Mouse (Mus musculus): ENCODE results near the gene Sphkap.

The Sphkap gene

DNA sequence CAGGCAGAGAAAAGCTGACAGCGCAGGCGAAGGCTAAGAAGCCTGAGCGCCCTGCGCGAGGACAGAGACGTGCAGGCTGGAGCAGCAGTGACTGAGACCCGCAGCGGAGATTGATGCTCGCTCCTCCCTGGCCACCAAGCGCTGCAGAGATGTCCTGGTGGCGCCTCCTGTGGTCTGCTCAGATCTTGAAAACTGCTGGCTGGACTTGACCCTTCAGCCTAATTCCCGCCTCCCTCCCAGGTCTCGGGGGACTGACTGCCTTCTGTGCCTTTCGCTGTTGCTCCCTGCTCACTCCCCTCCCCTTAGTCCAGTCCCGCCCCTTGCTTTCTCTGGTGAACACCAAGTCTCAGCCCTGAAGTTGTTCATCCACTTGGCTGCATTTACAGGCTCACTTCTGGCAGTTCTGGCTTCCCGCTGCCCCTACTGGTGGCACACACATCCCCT is at the start of gene Sphkap:
Gene Sphkap (minus strand): TSS at position 180 of the 444 bp plus-strand sequence.
- no peak for DNase-seq (ENCODE audit: low spot score in 2 of 2)

- DNase-seq (ENCODE audit: low spot score in 2 of 2): no peak
Observed at GRCm38 (mm10) chr1:83451291-83451690, 43.3 kb upstream of the Sphkap start.

DNA sequence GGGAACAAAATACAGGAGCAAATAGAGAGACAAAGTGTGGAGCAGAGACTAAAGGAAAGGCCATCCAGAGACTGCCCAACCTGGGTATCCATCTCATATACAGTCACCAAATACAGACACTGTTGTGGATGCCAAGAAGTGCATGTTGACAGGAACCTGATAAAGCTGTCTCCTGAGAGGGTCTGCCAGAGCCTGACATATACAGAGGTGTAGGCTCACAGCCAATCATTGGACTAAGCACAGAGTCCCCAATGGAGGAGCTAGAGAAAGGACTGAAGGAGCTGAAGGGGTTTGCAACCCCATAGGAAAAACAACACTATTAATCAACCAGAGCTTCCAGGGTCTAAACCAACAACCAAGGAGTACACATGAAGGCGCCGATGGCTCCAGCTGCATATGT is 32.4 kb upstream of the Sphkap start:
- DNase-seq (ENCODE audit: low spot score in 2 of 2): no peak

DNA sequence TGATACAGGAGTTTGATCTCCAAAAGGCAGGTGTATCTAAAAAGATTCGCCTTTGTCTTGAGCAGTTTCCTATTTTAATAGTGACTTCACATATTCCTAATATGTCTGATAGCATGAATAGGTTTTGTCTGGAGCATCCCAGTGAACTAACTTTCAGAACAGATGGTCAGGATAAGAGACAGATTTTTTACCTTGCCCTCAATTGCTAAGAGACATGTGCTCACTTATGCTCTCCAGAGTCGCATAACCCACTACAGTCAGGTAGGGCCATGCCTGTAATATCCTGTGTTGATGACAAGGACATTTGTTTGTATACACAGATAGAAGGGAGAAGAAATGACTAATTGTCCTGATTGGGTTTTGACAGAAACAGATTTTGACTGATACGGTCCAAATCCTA is 25.9 kb upstream of the Sphkap start:
- DNase-seq (ENCODE audit: low spot score in 2 of 2): no peak

- DNase-seq (ENCODE audit: low spot score in 2 of 2): no peak
Observed at GRCm38 (mm10) chr1:83429866-83430265, 21.9 kb upstream of the Sphkap start.

GRCm38 (mm10) chr1:83407616-83408015 is 384 bp downstream of the Sphkap start:
- no peak for DNase-seq (ENCODE audit: low spot score in 2 of 2)

GRCm38 (mm10) chr1:83406882-83407549 is 984 bp downstream of the Sphkap start:
- DNase-seq (ENCODE audit: low spot score in 2 of 2): no peak

DNA sequence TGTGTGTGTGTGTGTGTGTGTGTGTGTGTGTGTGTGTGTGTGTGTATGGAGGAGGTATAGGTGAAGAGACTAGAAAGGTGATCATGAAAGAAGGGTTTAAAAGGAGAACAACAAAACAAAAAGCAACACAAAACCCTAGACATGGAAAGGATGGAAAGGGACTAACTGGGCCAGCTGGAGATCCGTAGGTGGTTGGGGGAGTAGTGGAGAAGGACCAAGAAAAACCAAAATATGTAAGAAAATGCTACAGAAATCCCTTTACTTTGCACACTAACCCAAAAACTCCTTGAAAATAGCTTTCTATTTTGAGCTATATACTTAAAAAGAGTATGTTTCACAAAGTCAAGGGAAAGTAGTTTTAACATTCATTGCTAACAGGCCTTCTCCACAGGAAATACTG is 6.9 kb downstream of the Sphkap start:
- DNase-seq (ENCODE audit: low spot score in 2 of 2): no peak

DNA sequence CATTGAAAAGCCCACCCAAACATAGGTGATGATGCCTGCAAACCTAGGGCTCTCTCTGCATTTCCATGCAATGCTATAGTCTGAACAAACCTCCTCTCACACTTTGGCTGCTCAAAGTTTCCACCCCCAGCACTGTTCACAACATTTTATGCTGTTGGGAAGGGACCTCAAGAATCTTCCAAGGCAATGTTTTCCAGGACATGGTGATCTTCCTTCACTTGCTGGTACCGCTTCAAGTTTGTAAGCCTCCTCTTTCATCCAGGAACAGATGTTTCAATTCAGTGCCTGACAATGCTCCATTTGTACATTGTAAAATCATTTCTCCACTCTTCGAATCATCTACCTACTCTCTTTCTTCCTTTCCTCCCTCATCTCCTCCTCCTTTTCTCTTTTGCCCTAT is 11.7 kb downstream of the Sphkap start:
- no peak for DNase-seq (ENCODE audit: low spot score in 2 of 2)

DNA sequence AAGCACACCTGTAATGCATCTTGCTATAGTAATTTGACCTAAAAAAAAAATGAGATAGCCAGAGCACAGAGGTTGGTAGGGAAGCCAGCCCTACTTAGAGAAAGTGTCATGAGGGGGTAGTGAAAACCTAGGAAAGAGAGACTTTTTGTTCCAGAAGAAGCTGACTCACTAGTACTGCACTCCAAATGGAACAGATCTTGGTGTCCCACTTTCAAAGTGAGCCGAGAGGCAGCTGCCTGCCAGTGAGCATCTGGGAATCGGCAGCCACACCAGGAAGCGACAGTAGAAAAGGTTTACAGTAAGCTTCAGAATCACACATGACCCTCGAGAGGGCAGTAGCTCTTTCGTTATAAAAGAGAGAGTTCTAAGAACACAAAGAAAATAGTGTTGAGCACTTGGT is 12.4 kb downstream of the Sphkap start:
- DNase-seq (ENCODE audit: low spot score in 2 of 2): no peak

DNA sequence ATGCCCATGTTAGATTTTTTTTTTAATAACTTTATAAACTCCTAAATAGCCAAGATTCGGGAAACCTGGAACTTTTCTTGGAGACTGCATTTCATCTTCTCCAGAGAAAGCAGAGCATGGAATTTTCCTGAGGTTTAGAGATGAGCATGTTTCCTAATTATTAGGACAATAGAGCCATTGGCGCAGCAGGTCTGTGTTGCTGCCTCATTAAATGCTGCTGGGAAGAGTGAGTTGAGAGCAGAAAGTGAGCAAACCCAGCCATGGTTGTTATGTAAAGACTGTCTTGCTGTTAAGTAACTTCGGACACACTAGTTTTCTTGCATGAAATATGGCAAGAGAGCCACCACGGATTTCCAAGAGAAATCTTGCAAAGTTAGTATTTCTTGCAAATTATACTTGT is 18.6 kb downstream of the Sphkap start:
- no peak for DNase-seq (ENCODE audit: low spot score in 2 of 2)

- DNase-seq (ENCODE audit: low spot score in 2 of 2): no peak
Observed at GRCm38 (mm10) chr1:83377404-83377803, 30.6 kb downstream of the Sphkap start.

GRCm38 (mm10) chr1:83366456-83366855 is 41.5 kb downstream of the Sphkap start:
- DNase-seq (ENCODE audit: low spot score in 2 of 2): no peak

GRCm38 (mm10) chr1:83362168-83362567 is 45.8 kb downstream of the Sphkap start:
- DNase-seq (ENCODE audit: low spot score in 2 of 2): no peak

GRCm38 (mm10) chr1:83346453-83346852 is 61.5 kb downstream of the Sphkap start:
- no peak for DNase-seq (ENCODE audit: low spot score in 2 of 2)

DNA sequence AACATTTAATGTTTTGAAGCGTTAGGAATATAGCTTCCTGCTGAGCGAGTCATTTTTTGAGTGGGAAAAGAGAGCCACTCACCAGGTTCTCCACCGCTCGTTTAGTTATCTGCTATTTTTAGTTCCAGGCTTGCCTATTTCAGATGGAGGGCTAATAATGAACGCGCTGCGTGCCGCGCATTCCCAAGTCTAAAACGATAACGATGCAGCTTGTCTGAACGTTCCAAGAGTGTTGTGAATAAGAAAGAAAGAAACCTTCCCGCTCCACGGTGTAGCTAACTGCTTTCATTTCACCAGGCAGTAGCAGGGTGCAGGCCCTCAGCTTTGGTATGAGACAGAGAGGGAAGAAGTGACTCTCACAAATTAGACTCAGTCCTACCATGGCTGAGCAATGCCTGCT is 62.4 kb downstream of the Sphkap start:
- no peak for DNase-seq (ENCODE audit: low spot score in 2 of 2)

- DNase-seq (ENCODE audit: low spot score in 2 of 2): no peak
Observed at GRCm38 (mm10) chr1:83345069-83345468, 62.9 kb downstream of the Sphkap start.

GRCm38 (mm10) chr1:83342726-83343250 is 65.2 kb downstream of the Sphkap start:
- DNase-seq (ENCODE audit: low spot score in 2 of 2): no peak

GRCm38 (mm10) chr1:83339358-83339757 is 68.6 kb downstream of the Sphkap start:
- DNase-seq (ENCODE audit: low spot score in 2 of 2): no peak

GRCm38 (mm10) chr1:83316917-83317316 is 91.1 kb downstream of the Sphkap start:
- no peak for DNase-seq (ENCODE audit: low spot score in 2 of 2)

DNA sequence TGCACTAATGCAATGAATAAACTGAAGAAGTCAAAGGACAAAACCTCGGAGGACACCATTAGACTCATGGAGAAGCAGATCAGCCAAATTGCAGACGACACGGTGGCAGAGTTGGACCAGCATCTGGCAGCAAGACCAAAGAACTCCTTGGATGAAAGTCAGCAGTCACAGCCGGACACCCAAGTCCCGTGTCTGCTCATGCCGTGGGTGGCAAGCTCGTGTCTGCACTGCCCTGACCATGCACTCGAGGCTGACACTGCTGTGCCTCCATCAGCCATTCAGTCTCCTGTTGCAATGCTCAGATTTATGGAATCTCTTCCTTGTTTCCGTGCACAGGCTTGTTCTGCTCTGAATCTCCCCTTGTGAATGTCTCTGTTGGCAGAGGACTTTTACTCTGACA is 92.9 kb downstream of the Sphkap start:
- DNase-seq (ENCODE audit: low spot score in 2 of 2): no peak

DNA sequence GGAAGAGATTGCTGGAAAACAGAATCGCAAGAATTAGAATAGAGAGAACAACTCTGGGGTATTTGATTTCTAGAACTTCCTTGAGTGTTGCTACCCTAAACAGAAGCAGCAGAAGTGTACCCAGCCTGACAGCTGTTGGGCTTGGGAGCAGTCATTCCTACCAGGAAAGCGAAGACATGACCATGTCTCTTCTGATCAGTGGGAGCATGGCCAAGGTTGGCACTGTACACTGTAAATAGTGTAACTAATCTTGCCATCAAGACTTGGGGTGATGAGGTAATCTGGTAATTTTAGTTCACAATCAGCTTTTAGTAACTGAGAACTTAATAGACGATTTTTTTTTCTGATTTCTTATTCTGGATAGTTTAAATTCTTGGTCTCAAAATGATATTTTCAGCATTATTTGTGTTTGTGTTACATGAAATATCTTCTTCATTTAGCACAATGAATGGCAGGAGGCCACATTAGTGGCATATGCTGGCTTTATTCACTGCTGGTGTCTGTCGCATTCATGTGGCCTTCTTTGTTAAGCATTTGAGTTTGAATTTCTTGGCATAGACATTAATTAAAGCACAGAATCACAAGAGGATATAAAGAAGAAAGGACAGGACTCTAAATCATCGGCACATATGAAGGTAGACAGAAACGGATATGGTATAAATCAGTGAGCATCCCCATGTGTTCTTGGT is 96.2 kb downstream of the Sphkap start:
- DNase-seq (ENCODE audit: low spot score in 2 of 2): no peak

All from thymus, postnatal 10 days (tissue).